Mouse (Mus musculus): ENCODE data around the gene Zfp467. TPM values are rescaled to one million over a fixed set of nuclear protein-coding genes. Genes with fewer than 3 reads are reported as not detected.

Zfp467 gene
- total RNA-seq, 2 experiments from 2014 or later = 45.4 to 52.3 TPM

GRCm38 (mm10) chr6:48396008-48396595 lies 49.5 kb downstream of the Zfp467 start:
- intact Hi-C loops (cut with DNase I) = loop anchor here (5.0 to 10.0 kb wide), 5 partner anchors 46 to 311 kb away; partner anchors contain the start of genes Lrrc61 and Zfp746
- peak; percentile 63 for DNase-seq
- TF ChIP-seq CTCF (IDR thresholded peaks at IDR 0.05) = no peak
- Histone ChIP-seq H3K27ac (peak overlapping the region; percentile 97), H3K4me3 (peak overlapping the region; percentile 99)

- H3K4me3 ChIP-seq = peak within 1 kb of the TSS; percentile 99
- intact Hi-C loops (cut with DNase I) = loop anchor here (5.0 to 10.0 kb wide), 5 partner anchors 47 to 311 kb away; partner anchors contain the start of genes Lrrc61 and Zfp746
- TF ChIP-seq CTCF (IDR thresholded peaks at IDR 0.05) = no peak
- DNase-seq = peak; percentile 90
- H3K27ac ChIP-seq = peak within 1 kb of the TSS; percentile 97
Observed at GRCm38 (mm10) chr6:48395105-48396007, 50.3 kb downstream of the Zfp467 start, which contains the start of gene Krba1. Gene Krba1 (plus strand): TSS chr6:48395586.

- intact Hi-C loops (cut with DNase I) = loop anchor here (10.0 kb wide), 1 partner anchor 309 kb away; the partner anchor contains the start of gene Zfp746
- H3K4me3 ChIP-seq = no peak overlapping the region
- H3K27ac ChIP-seq = no peak overlapping the region
- no peak for DNase-seq
- TF ChIP-seq CTCF (IDR thresholded peaks at IDR 0.05) = no peak
Observed at GRCm38 (mm10) chr6:48393811-48394210, 51.8 kb downstream of the Zfp467 start.

GRCm38 (mm10) chr6:48388221-48388620 lies 57.4 kb downstream of the Zfp467 start:
- DNase-seq = no peak
- intact Hi-C loops (cut with DNase I) = no loop called here
- no peak overlapping the region for H3K27ac ChIP-seq
- no peak for TF ChIP-seq CTCF (IDR thresholded peaks at IDR 0.05)
- H3K4me3 ChIP-seq = no peak overlapping the region

Small RNAs within 50 kb of the gene (microRNA-seq; reads per million reads assigned to microRNA genes)
- gene Gm24325 = not detected

Other genes with a start within 250 kb of the Zfp467 start
- 10 to 100 TPM; 18.7 to 21.0 TPM for gene Krba1, start 50.2 kb downstream of the Zfp467 start, total RNA-seq (2021)
- under 1 TPM; 0.50 to 0.69 TPM for gene Sspo, start 2.4 kb upstream of the Zfp467 start, total RNA-seq (2021)
- gene Atp6v0e2, start 91.8 kb upstream of the Zfp467 start, total RNA-seq (2021) = 10 to 100 TPM; 48.3 to 53.7 TPM
- 10 to 100 TPM; 17.1 to 20.2 TPM for gene Lrrc61, start 109.0 kb upstream of the Zfp467 start, total RNA-seq (2021)
- 10 to 100 TPM; 13.9 to 22.2 TPM for gene Rarres2, start 127.0 kb upstream of the Zfp467 start, total RNA-seq (2021)
- not detected for gene Gm45021, start 143.8 kb upstream of the Zfp467 start, total RNA-seq (2021)
- 10 to 100 TPM; 27.8 to 33.5 TPM for gene Repin1, start 148.1 kb upstream of the Zfp467 start, total RNA-seq (2021)
- not detected for gene Gm44965, start 148.1 kb upstream of the Zfp467 start, total RNA-seq (2021)
- 1 to 10 TPM; 8.0 to 10.0 TPM for gene Zfp775, start 156.2 kb upstream of the Zfp467 start, total RNA-seq (2021)
- gene AI854703, start 180.9 kb upstream of the Zfp467 start, total RNA-seq (2021) = under 1 TPM; 0.38 to 0.50 TPM
- gene Gimap8, start 201.4 kb upstream of the Zfp467 start, total RNA-seq (2021) = 1 to 10 TPM; 2.4 to 3.2 TPM
- 1 to 10 TPM; 1.1 to 1.2 TPM for gene Gimap9, start 230.3 kb upstream of the Zfp467 start, total RNA-seq (2021)
- gene Gimap4, start 238.7 kb upstream of the Zfp467 start, total RNA-seq (2021) = 1 to 10 TPM; 3.6 to 5.5 TPM